Mouse (Mus musculus) gastrocnemius, adult 8-10 months (tissue): Measurements from ENCODE around the gene Trappc6b. TPM values are rescaled to one million over a fixed set of nuclear protein-coding genes. Genes with fewer than 3 reads are reported as not detected.

Experiments
- total RNA-seq, 4 experiments: library from RNA; stranded (reverse); gene quantifications; 2 replicates each; pipeline ENCODE4 v1.2.4; 2022

Gene Trappc6b
- total RNA-seq, 4 experiments from 2014 or later = 47.6 to 70.5 (median 62.1) TPM

Other genes with a start within 250 kb of the Trappc6b start
- 10 to 100 TPM; 64.6 to 68.1 (median 66.6) TPM for gene Sec23a, start 49.5 kb downstream of the Trappc6b start, total RNA-seq
- gene Gemin2, start 48.1 kb downstream of the Trappc6b start, total RNA-seq = 1 to 10 TPM; 3.9 to 5.9 (median 5.4) TPM
- gene Pnn, start 5.4 kb upstream of the Trappc6b start, total RNA-seq = 10 to 100 TPM; 12.1 to 18.3 (median 13.4) TPM
- gene Mia2, start 34.3 kb upstream of the Trappc6b start, total RNA-seq = 100 to 1,000 TPM in 3 of 4 experiments, 10 to 100 TPM in 1; 92.5 to 114 (median 104) TPM
- gene Fbxo33, start 158.3 kb upstream of the Trappc6b start, total RNA-seq = 1 to 10 TPM; 1.2 to 4.4 (median 3.3) TPM